Mouse (Mus musculus) brain, embryonic 14.5 days (tissue): ENCODE data around the gene Srrd.

ENCODE experiments used
- CTCF ChIP-seq: fragments of 200-500 bp; IDR thresholded peaks from 2 replicates; pipeline ENCODE4 v1.5.1; 2012; ENCODE audit warnings: inconsistent platforms, mild to moderate bottlenecking, moderate library complexity, borderline replicate concordance; ENCODE audit not compliant: insufficient read depth, insufficient read length; ENCODE audit errors: extremely low read depth
- POLR2A ChIP-seq: fragments of 200-500 bp; IDR thresholded peaks from 2 replicates; pipeline ENCODE4 v1.6.1; 2012; ENCODE audit warnings: mild to moderate bottlenecking, inconsistent platforms, borderline replicate concordance; ENCODE audit not compliant: poor library complexity, insufficient read depth, insufficient read length, severe bottlenecking; ENCODE audit errors: extremely low read depth

DNA sequence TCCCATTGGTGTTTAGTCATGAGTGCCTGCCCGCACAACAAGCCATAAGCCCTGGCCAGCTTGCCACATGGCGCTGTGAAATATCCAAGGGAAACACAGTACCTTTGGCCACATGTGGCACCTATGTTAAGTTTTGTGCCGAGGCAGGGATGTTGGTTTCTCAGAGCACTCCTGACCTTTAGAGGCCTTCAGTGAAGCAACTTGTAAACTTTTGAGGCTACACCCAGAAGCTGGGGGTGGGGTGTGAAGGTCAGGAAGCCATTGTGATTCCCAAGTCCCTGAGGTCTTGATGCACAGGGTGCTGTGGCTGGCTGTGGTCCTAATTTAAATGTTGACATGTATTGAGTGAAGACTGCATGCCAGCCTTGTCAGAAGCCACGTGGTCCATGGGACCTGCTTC, 43.4 kb downstream of the Srrd start:
- TF ChIP-seq CTCF (no peak), POLR2A (no peak)
